Mouse (Mus musculus): ENCODE measurements around the gene Lrfn1.
"Not testable (repeated sequence)": the region's sequence is repeated elsewhere in the genome, so short reads cannot be mapped to it uniquely, and the experiment has no call there.

Lrfn1 gene

GRCm38 (mm10) chr7:28510405-28510974 lies 58.7 kb downstream of the Lrfn1 start, which contains the start of gene Ifnl2:
Gene Ifnl2 (minus strand): TSS chr7:28510455.
- not testable (repeated sequence) for DNase-seq (ENCODE audit: low read depth, low spot score)

DNA sequence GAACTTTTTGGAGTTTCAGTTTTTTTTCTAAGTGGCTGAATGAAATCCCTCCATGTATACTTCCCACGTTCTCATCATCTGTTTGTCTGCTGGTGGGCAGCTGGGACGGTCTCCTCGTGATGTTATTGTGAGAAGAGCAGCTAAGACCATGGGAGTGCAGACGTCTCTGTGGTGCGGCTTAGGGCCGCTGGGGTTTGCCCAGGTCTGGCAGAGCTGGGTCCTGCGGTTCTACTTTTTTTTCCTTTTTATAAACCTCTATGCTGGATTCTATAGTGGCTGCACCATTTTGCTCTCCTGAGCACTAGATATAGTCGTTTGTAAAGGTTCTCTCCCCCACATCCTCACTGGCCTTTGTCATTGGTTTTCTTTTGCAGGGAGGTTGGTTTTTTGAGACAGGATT lies 59.7 kb downstream of the Lrfn1 start:
- DNase-seq (ENCODE audit: low read depth, low spot score) = no peak
